Mouse (Mus musculus) hindbrain, embryonic 16.5 days (tissue): ENCODE data around the gene Defa20. TPM values are rescaled to one million over a fixed set of nuclear protein-coding genes. Genes with fewer than 3 reads are reported as not detected.
"Not testable (repeated sequence)": the region's sequence is repeated elsewhere in the genome, so short reads cannot be mapped to it uniquely, and the experiment has no call there.

Experiments
- ATAC-seq: fragments of 200-750 bp; cut with Nextera tagmentation; 2 replicates; pipeline ENCODE4 v1.8.0; 2017; ENCODE audit warnings: moderate TSS enrichment, moderate library complexity
- H3K27ac ChIP-seq: fragments of 300-500 bp; sonication (generic); 2 replicates; pipeline ENCODE4 v1.5.1; 2014; ENCODE audit warnings: low read depth, mild to moderate bottlenecking, control low read depth, low read length, moderate library complexity
- H3K27me3 ChIP-seq: fragments of 300-500 bp; sonication (generic); replicated peaks from 2 replicates; pipeline ENCODE4 v1.6.1; 2014; ENCODE audit warnings: low read length; ENCODE audit not compliant: control insufficient read depth, insufficient read depth
- H3K36me3 ChIP-seq: fragments of 300-500 bp; sonication (generic); 2 replicates; pipeline ENCODE4 v1.6.1; 2014; ENCODE audit warnings: mild to moderate bottlenecking, low read length, moderate library complexity, mixed read lengths; ENCODE audit not compliant: control insufficient read depth, insufficient read depth
- H3K4me1 ChIP-seq: fragments of 300-500 bp; sonication (generic); 2 replicates; pipeline ENCODE4 v1.6.1; 2014; ENCODE audit warnings: low read depth, low read length; ENCODE audit not compliant: control insufficient read depth, insufficient read depth
- H3K4me2 ChIP-seq: fragments of 300-500 bp; sonication (generic); 2 replicates; pipeline ENCODE4 v1.6.1; 2014; ENCODE audit warnings: mild to moderate bottlenecking, low read length, control low read depth, moderate library complexity
- H3K4me3 ChIP-seq: fragments of 300-500 bp; sonication (generic); 2 replicates; pipeline ENCODE4 v1.5.1; 2014; ENCODE audit warnings: mild to moderate bottlenecking, low read length, control low read depth, moderate library complexity
- H3K9ac ChIP-seq: fragments of 300-500 bp; sonication (generic); 2 replicates; pipeline ENCODE4 v1.6.1; 2014; ENCODE audit warnings: low read depth, mild to moderate bottlenecking, control low read depth, low read length, moderate library complexity
- H3K9me3 ChIP-seq: fragments of 300-500 bp; sonication (generic); 2 replicates; pipeline ENCODE4 v1.6.1; 2014; ENCODE audit warnings: mild to moderate bottlenecking, low read length, moderate library complexity; ENCODE audit not compliant: control insufficient read depth
- WGBS: fragments of 180-500 bp; shearing (Covaris S2); extraction: QIAGEN DNeasy Blood & Tissue Kit; methylation state at CpG from one replicate; pipeline ENCODE4 v1.1.7; 2014; 5-methylcytosine and 5-hydroxymethylcytosine counted together
- polyA plus RNA-seq: library from polyadenylated mRNA; unstranded; fragments of >200 nt; fragmentation: Nextera tagmentation; extraction: Ambion mirVana; gene quantifications from 2 replicates; pipeline ENCODE4 v1.2.1, GENCODE M21; 2015

The Defa20 gene
- polyA plus RNA-seq, result not detected in 2 replicates

- not testable (repeated sequence) for H3K4me3 ChIP-seq, H3K4me2 ChIP-seq, ATAC-seq, H3K9me3 ChIP-seq, H3K4me1 ChIP-seq, H3K27me3 ChIP-seq, H3K9ac ChIP-seq, H3K36me3 ChIP-seq, H3K27ac ChIP-seq
- WGBS, result no CpG with 5 or more reads among the region's 2 CpGs
Measured at GRCm38 (mm10) chr8:21508958-21509357, at the start of gene Defa20. Defa20 (plus strand) TSS chr8:21509258.

DNA sequence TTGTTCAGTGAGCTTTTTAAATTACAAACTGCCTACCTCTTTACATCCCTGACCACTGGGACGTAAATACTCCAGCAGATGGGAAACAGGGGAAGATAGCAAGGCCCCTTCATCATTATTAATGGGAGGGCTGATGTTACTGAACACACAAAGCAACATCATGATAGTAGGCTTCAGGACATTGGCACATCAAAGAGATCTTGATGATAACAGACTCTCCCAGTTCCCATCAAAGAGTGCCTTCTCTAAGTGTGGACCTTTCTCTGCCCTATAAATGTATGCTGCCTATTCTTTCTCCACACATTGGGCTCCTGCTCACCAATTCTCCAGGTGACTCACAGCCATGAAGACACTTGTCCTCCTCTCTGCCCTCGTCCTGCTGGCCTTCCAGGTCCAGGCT lies 19.7 kb downstream of the Defa20 start, which contains the start of gene Defa32:
Gene Defa32, plus strand, starts transcription at position 301 of the 400 bp plus-strand sequence.
- H3K4me1 ChIP-seq, H3K4me3 ChIP-seq, H3K4me2 ChIP-seq, H3K9ac ChIP-seq, H3K36me3 ChIP-seq, ATAC-seq, H3K9me3 ChIP-seq, H3K27ac ChIP-seq, H3K27me3 ChIP-seq: not testable (repeated sequence)
- no CpG with 5 or more reads among the region's 2 CpGs for WGBS

Other genes starting within 250 kb of the Defa20 start
- gene Defa27, start 193.7 kb upstream of the Defa20 start, polyA plus RNA-seq, result not detected in 2 replicates
- gene Defa29, start 182.2 kb upstream of the Defa20 start, polyA plus RNA-seq, result not detected in 2 replicates
- gene Defa2, start 130.7 kb upstream of the Defa20 start, polyA plus RNA-seq, result not detected in 2 replicates
- gene Defa33, start 117.4 kb upstream of the Defa20 start, polyA plus RNA-seq, result not detected in 2 replicates
- gene Defa36, start 81.8 kb upstream of the Defa20 start, polyA plus RNA-seq, result not detected in 2 replicates
- gene Gm7849, start 52.7 kb upstream of the Defa20 start, polyA plus RNA-seq, result not detected in 2 replicates
- not detected in 2 replicates for gene Defa32, start 19.8 kb downstream of the Defa20 start, polyA plus RNA-seq
- not detected in 2 replicates for gene Defa37, start 56.1 kb downstream of the Defa20 start, polyA plus RNA-seq
- gene Defa28, start 73.7 kb downstream of the Defa20 start, polyA plus RNA-seq, result not detected in 2 replicates
- gene Gm7861, start 85.2 kb downstream of the Defa20 start, polyA plus RNA-seq, result not detected in 2 replicates
- not detected in 2 replicates for gene Defa26, start 108.9 kb downstream of the Defa20 start, polyA plus RNA-seq
- gene Defa17, start 146.5 kb downstream of the Defa20 start, polyA plus RNA-seq, result not detected in 2 replicates
- gene Defa34, start 156.5 kb downstream of the Defa20 start, polyA plus RNA-seq, result not detected in 2 replicates
- gene AY761184, start 194.4 kb downstream of the Defa20 start, polyA plus RNA-seq, result not detected in 2 replicates
- not detected in 2 replicates for gene Defa24, start 225.2 kb downstream of the Defa20 start, polyA plus RNA-seq